Mouse (Mus musculus) liver, embryonic 14.5 days (tissue): ENCODE measurements at regions not wholly inside any gene's neighbourhood (a gene's known extent, or its start where the extent isn't known, plus 50 kb on each side); places are given as distances from the start of the nearest gene placed in this dataset.

Experiments used
- CTCF ChIP-seq: IDR thresholded peaks from 2 replicates; pipeline ENCODE4 v1.5.1; 2016; ENCODE audit warnings: antibody characterized with exemption, low read depth, control low read depth
- EP300 ChIP-seq: IDR thresholded peaks from 2 replicates; pipeline ENCODE4 v1.6.1; 2016; ENCODE audit warnings: antibody characterized with exemption, low read depth

DNA sequence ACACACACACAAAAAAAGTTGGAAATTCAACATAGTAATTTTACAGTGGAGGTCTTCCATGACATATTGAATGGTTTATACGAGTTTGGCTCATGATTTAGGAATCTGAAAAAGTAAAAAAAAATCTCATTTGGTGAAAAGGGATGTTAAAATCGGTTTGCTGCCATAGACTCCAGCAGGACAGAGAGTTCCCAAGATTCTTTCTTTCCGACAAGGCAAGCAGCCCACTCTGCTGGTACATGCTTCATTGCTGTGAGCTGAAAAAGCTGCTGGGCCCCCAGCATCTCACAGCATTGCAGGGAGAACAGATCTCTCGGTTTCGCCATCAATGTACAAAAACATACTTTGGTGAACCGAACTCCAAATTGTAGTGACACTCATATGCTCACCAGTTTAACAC lies 125.8 kb upstream of the Mpdz start:
- TF ChIP-seq EP300 = no peak
- no peak for TF ChIP-seq CTCF
